Mouse (Mus musculus) embryo, embryonic 10.5 days (tissue): ENCODE results near the gene Tecrl.

Source experiments
- DNase-seq: peaks from one replicate; pipeline ENCODE4 v3.0.0-alpha.2; 2015; ENCODE audit warnings: low spot score

Gene Tecrl

GRCm38 (mm10) chr5:83354846-83355561, at the start of gene Tecrl:
Gene Tecrl (minus strand): TSS chr5:83355195.
- peak; percentile 47 for DNase-seq

- no peak for DNase-seq
Measured at GRCm38 (mm10) chr5:83385021-83385420, 30.0 kb upstream of the Tecrl start.

GRCm38 (mm10) chr5:83351615-83352014, 3.4 kb downstream of the Tecrl start:
- peak; percentile 61 for DNase-seq

GRCm38 (mm10) chr5:83339144-83339543, 15.9 kb downstream of the Tecrl start:
- DNase-seq: no peak

- no peak for DNase-seq
Measured at GRCm38 (mm10) chr5:83267148-83267776, 87.7 kb downstream of the Tecrl start.

- DNase-seq: no peak
Measured at GRCm38 (mm10) chr5:83260059-83260458, 94.9 kb downstream of the Tecrl start.

GRCm38 (mm10) chr5:83254141-83254540, 100.9 kb downstream of the Tecrl start:
- DNase-seq: no peak

- peak; percentile 28 for DNase-seq
Measured at GRCm38 (mm10) chr5:83238848-83239452, 116.0 kb downstream of the Tecrl start.
